Mouse (Mus musculus): ENCODE data around the gene Myo1a.
"Not testable (repeated sequence)": the region's sequence is repeated elsewhere in the genome, so short reads cannot be mapped to it uniquely, and the experiment has no call there.

DNA sequence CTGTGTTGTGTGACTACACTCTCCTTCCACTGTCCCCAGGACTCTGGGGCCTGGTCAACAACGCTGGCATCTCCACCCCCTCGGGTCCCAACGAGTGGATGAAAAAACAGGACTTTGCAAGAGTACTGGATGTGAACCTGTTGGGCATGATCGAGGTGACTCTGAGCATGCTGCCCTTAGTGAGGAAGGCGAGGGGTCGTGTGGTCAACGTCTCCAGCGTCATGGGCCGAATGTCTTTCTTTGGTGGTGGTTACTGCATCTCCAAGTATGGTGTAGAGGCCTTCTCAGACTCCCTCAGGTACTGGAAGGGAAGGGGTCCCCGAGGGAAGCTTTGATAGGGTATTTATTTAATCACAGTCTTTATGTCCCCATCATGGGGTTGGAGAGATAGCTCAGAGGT is 58.0 kb downstream of the Myo1a start:
- not testable (repeated sequence) for TF ChIP-seq CTCF, EP300 (IDR thresholded peaks at IDR 0.05)
